Mouse (Mus musculus) MEL (cell line): ENCODE data around the gene Il9r. TPM values are rescaled to one million over a fixed set of nuclear protein-coding genes. Genes with fewer than 3 reads are reported as not detected.

Source experiments
- DNase-seq: peaks from one replicate; pipeline ENCODE4 v3.0.0; 2011; ENCODE audit warnings: low read depth, low spot score
- H3K27ac ChIP-seq: 2 replicates; pipeline ENCODE4 v1.5.1; 2012; ENCODE audit warnings: low read depth, mild to moderate bottlenecking, control low read depth, low read length, moderate library complexity; ENCODE audit not compliant: control insufficient read depth
- H3K27me3 ChIP-seq, 2 experiments: fragments of 150-350 bp in 1 of 2; sonication (generic) in 1 of 2; 2 replicates each; pipeline ENCODE4 v1.6.1; 2012; ENCODE audit warnings: low read length in 2 of 2, mild to moderate bottlenecking in 2 of 2, improper control_type of control experiment in 1 of 2, moderate library complexity in 1 of 2; ENCODE audit not compliant: insufficient read depth in 2 of 2, control insufficient read depth in 1 of 2
- H3K36me3 ChIP-seq, 2 experiments: 2 replicates each; pipeline ENCODE4 v1.6.1; 2012 to 2014; ENCODE audit warnings: low read length in 2 of 2, improper control_type of control experiment in 1 of 2, inconsistent platforms in 1 of 2, mild to moderate bottlenecking in 1 of 2; ENCODE audit not compliant: insufficient read depth in 2 of 2, control insufficient read depth in 1 of 2
- H3K4me1 ChIP-seq, 2 experiments: fragments of 150-350 bp in 1 of 2; sonication (generic) in 1 of 2; 2 replicates each; pipeline ENCODE4 v1.6.1; 2012; ENCODE audit warnings: low read length in 2 of 2, improper control_type of control experiment in 1 of 2, mild to moderate bottlenecking in 1 of 2; ENCODE audit not compliant: insufficient read depth in 2 of 2, control insufficient read depth in 1 of 2
- H3K4me3 ChIP-seq, 2 experiments: fragments of 150-350 bp in 1 of 2; sonication (generic) in 1 of 2; 2 replicates each; pipeline ENCODE4 v1.5.1; 2012; ENCODE audit warnings: low read depth in 2 of 2, low read length in 2 of 2, mild to moderate bottlenecking in 2 of 2, moderate library complexity in 2 of 2, control low read depth in 1 of 2, improper control_type of control experiment in 1 of 2; ENCODE audit not compliant: control insufficient read depth in 1 of 2, insufficient read depth in 1 of 2
- H3K79me2 ChIP-seq: 2 replicates; pipeline ENCODE4 v1.6.1; 2012; ENCODE audit warnings: mild to moderate bottlenecking, low read length, moderate library complexity; ENCODE audit not compliant: control insufficient read depth, poor library complexity, insufficient read depth
- H3K9ac ChIP-seq: 2 replicates; pipeline ENCODE4 v1.6.1; 2012; ENCODE audit warnings: low read depth, mild to moderate bottlenecking, control low read depth, low read length, moderate library complexity; ENCODE audit not compliant: control insufficient read depth, poor library complexity, severe bottlenecking
- H3K9me3 ChIP-seq: fragments of 150-350 bp; sonication (generic); replicated peaks from 2 replicates; pipeline ENCODE4 v1.6.1; 2012; ENCODE audit warnings: mild to moderate bottlenecking, low read length, improper control_type of control experiment, moderate library complexity; ENCODE audit not compliant: insufficient read depth
- CHD1 ChIP-seq: IDR thresholded peaks from 2 replicates; pipeline ENCODE4 v1.6.1; 2012; ENCODE audit warnings: low read depth, mild to moderate bottlenecking, inconsistent platforms, low read length, improper control_type of control experiment
- CHD2 ChIP-seq: IDR thresholded peaks from 2 replicates; pipeline ENCODE4 v1.6.1; 2011; ENCODE audit warnings: low read length, improper control_type of control experiment
- CTCF ChIP-seq, 3 experiments: IDR thresholded peaks in 2 of 3; conservative IDR thresholded peaks in 1 of 3; 2 replicates each; pipeline ENCODE4 v1.5.1; 2011 to 2012; ENCODE audit warnings: low read length in 3 of 3, low read depth in 2 of 3, mild to moderate bottlenecking in 2 of 3, improper control_type of control experiment in 1 of 3, inconsistent platforms in 1 of 3, mixed read lengths in 1 of 3, moderate library complexity in 1 of 3; ENCODE audit not compliant: control insufficient read depth in 1 of 3, insufficient read depth in 1 of 3, poor library complexity in 1 of 3, severe bottlenecking in 1 of 3
- E2F4 ChIP-seq: IDR thresholded peaks from 2 replicates; pipeline ENCODE4 v1.6.1; 2011; ENCODE audit warnings: low read depth, low read length, improper control_type of control experiment, borderline replicate concordance
- ELF1 ChIP-seq: IDR thresholded peaks from 2 replicates; pipeline ENCODE4 v1.6.1; 2014; ENCODE audit warnings: low read depth, mild to moderate bottlenecking, inconsistent platforms, low read length, improper control_type of control experiment, moderate library complexity
- JUND ChIP-seq: IDR thresholded peaks from 2 replicates; pipeline ENCODE4 v1.6.1; 2011; ENCODE audit warnings: low read depth, mild to moderate bottlenecking, improper control_type of control experiment, low read length
- MAX ChIP-seq: IDR thresholded peaks from 2 replicates; pipeline ENCODE4 v1.6.1; 2011; ENCODE audit warnings: low read length, improper control_type of control experiment
- MAZ ChIP-seq: IDR thresholded peaks from 2 replicates; pipeline ENCODE4 v1.6.1; 2012; ENCODE audit warnings: low read depth, mild to moderate bottlenecking, inconsistent platforms, low read length, improper control_type of control experiment
- MEF2A ChIP-seq: IDR thresholded peaks from 2 replicates; pipeline ENCODE4 v1.6.1; 2014; ENCODE audit warnings: low read depth, mild to moderate bottlenecking, inconsistent platforms, low read length, improper control_type of control experiment; ENCODE audit not compliant: poor library complexity, insufficient replicate concordance, severe bottlenecking; ENCODE audit errors: extremely low read depth
- MXI1 ChIP-seq: IDR thresholded peaks from 2 replicates; pipeline ENCODE4 v1.6.1; 2011; ENCODE audit warnings: mild to moderate bottlenecking, low read depth, low read length, improper control_type of control experiment
- MYB ChIP-seq: IDR thresholded peaks from 2 replicates; pipeline ENCODE4 v1.6.1; 2011; ENCODE audit warnings: mild to moderate bottlenecking, low read depth, low read length, improper control_type of control experiment
- NELFE ChIP-seq: IDR thresholded peaks from 2 replicates; pipeline ENCODE4 v1.6.1; 2011; ENCODE audit warnings: low read depth, low read length, improper control_type of control experiment
- NRF1 ChIP-seq: IDR thresholded peaks from 2 replicates; pipeline ENCODE4 v1.6.1; 2014; ENCODE audit warnings: low read depth, mild to moderate bottlenecking, inconsistent platforms, low read length, improper control_type of control experiment, moderate library complexity; ENCODE audit not compliant: poor library complexity, insufficient read depth, severe bottlenecking
- POLR2AphosphoS2 ChIP-seq: IDR thresholded peaks from 2 replicates; pipeline ENCODE4 v1.6.1; 2011; ENCODE audit warnings: low read length, improper control_type of control experiment
- RAD21 ChIP-seq: IDR thresholded peaks from 2 replicates; pipeline ENCODE4 v1.6.1; 2011; ENCODE audit warnings: mild to moderate bottlenecking, low read depth, low read length, improper control_type of control experiment
- RCOR1 ChIP-seq: IDR thresholded peaks from 2 replicates; pipeline ENCODE4 v1.6.1; 2012; ENCODE audit warnings: low read depth, mild to moderate bottlenecking, inconsistent platforms, low read length, improper control_type of control experiment
- TBP ChIP-seq: IDR thresholded peaks from 2 replicates; pipeline ENCODE4 v1.8.0; 2011; ENCODE audit warnings: low read depth, low read length, improper control_type of control experiment
- TCF12 ChIP-seq: IDR thresholded peaks from 2 replicates; pipeline ENCODE4 v1.6.1; 2014; ENCODE audit warnings: low read depth, mild to moderate bottlenecking, inconsistent platforms, low read length, improper control_type of control experiment, moderate library complexity
- USF1 ChIP-seq: IDR thresholded peaks from 2 replicates; pipeline ENCODE4 v1.6.1; 2014; ENCODE audit warnings: low read depth, mild to moderate bottlenecking, inconsistent platforms, low read length, improper control_type of control experiment, moderate library complexity
- USF2 ChIP-seq, 2 experiments: IDR thresholded peaks; 2 replicates each; pipeline ENCODE4 v1.6.1; 2011 to 2012; ENCODE audit warnings: improper control_type of control experiment in 2 of 2, low read length in 2 of 2, borderline replicate concordance in 1 of 2, inconsistent platforms in 1 of 2, low read depth in 1 of 2, mild to moderate bottlenecking in 1 of 2; ENCODE audit not compliant: insufficient read depth in 1 of 2
- polyA plus RNA-seq, 2 experiments: library from polyadenylated mRNA; stranded (reverse) in 1 of 2; unstranded in 1 of 2; fragments of >175 nt in 1 of 2; fragments of >200 nt in 1 of 2; gene quantifications; 2 replicates each; pipeline versions ENCODE4 v1.2.1 to v1.2.4; 2012; ENCODE audit warnings: low replicate concordance in 2 of 2, low read depth in 1 of 2; ENCODE audit not compliant: insufficient read length in 2 of 2, insufficient read depth in 1 of 2, missing spikeins in 1 of 2
- total RNA-seq: library from RNA; depleted of rRNA; stranded (reverse); fragments of 300-350 nt; gene quantifications from 2 replicates; pipeline ENCODE4 v1.2.3, GENCODE M21; 2012

Il9r gene
- total and polyA plus RNA-seq, 3 experiments: 56.9 to 83.8 TPM; not detected in 1

DNA sequence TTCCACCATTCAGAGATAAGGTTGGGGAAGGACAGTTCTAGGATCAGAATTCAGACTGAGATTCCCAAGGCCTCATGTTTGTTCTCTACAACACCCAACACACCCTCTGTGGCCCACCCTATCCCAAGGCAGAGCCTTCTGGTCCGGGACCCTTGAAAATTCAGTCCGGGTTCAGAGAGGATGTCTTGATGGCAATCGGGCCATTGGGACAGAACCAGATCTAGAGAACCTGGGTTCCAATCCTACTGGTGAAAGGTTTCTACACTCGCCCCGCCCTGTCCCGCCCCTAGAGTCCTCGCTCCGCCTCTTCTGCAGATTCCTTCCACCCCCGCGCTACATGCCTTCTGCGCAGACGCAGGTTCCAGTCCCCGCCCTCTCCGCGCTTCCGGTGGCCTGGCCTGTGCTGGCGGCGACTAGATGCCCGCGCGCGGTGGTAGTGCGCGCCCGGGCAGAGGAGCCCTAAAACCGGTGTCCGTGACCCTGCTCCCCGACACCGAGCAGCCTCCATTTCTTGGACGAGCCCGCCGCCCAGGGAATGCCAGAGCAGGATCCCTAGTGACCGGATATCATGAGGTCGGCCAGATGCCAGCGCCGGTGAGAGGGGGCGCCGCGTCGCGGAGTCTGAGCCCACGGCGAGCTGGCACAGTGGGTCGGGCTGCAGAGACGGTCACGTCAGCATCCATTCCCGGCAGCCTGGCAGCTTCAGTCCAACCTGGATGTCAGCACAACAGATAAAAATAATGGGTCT lies 26.2 kb upstream of the Il9r start, which contains the start of gene Mpg (continued):
- no peak for TF ChIP-seq RAD21
- TF ChIP-seq RCOR1: 0 out of 2 replicates have a peak, but pooled peaks have one; percentile 7
- no peak for TF ChIP-seq CHD2
- no peak for TF ChIP-seq MYB
- TF ChIP-seq POLR2AphosphoS2: peak; percentile 98
- TF ChIP-seq MAZ: peak; percentile 51; the same call in 1 of the 2 replicates
- TF ChIP-seq TCF12: peak; percentile 75
- no peak for TF ChIP-seq MEF2A
- no peak for TF ChIP-seq USF2 (IDR thresholded peaks at IDR 0.05; ENCODE audit: borderline replicate concordance in 1 of 2, insufficient read depth in 1 of 2, low read depth in 1 of 2, low read length in 2 of 2)
- TF ChIP-seq CTCF (IDR thresholded peaks at IDR 0.05 in 2 of 3, conservative IDR thresholded peaks at IDR 0.05 in 1 of 3; ENCODE audit: control insufficient read depth in 1 of 3, insufficient read depth in 1 of 3, low read depth in 2 of 3, low read length in 3 of 3, poor library complexity in 1 of 3, severe bottlenecking in 1 of 3): no peak
- peak; percentile 43; the same call in 1 of the 2 replicates for TF ChIP-seq TBP
- no peak for TF ChIP-seq USF1
- peak; percentile 81 for TF ChIP-seq MXI1
- TF ChIP-seq ELF1: peak; percentile 92
- no peak for TF ChIP-seq CHD1
- TF ChIP-seq NELFE: peak; percentile 99
- peak; percentile 89 for TF ChIP-seq NRF1
- TF ChIP-seq, all 39 proteins: peak for 13

- H3K27ac ChIP-seq: peak overlapping the region; percentile 52
- TF ChIP-seq MAZ (no peak), ELF1 (0 out of 2 replicates have a peak, but pooled peaks have one; percentile 4), MAX (no peak), JUND (no peak), E2F4 (no peak)
- peaks cover 10 to 14% of the 10 kb centered on the region in 2 experiments for H3K27me3 ChIP-seq
- H3K4me1 ChIP-seq: peaks cover 9 to 30% of the 10 kb centered on the region in 2 experiments
- H3K9ac ChIP-seq: peak overlapping the region; percentile 55
- H3K9me3 ChIP-seq: no peaks in the 10 kb centered on the region
- peaks cover 11% of the 10 kb centered on the region for H3K79me2 ChIP-seq
- peaks cover 0 to 13% of the 10 kb centered on the region in 2 experiments; a peak in 2 of 4 replicates for H3K36me3 ChIP-seq
- H3K4me3 ChIP-seq: peak overlapping the region; percentile 2 to 17; a peak in 1 of 4 replicates
- DNase-seq: peak; percentile 70
Observed at GRCm38 (mm10) chr11:32225222-32226104, 25.4 kb upstream of the Il9r start.
